Mouse (Mus musculus) embryonic facial prominence, embryonic 10.5 days (tissue): Measurements from ENCODE around the gene Zp3. TPM values are rescaled to one million over a fixed set of nuclear protein-coding genes. Genes with fewer than 3 reads are reported as not detected.

ENCODE experiments used
- DNase-seq: peaks from one replicate; pipeline ENCODE4 v3.0.0-alpha.2; 2017; ENCODE audit warnings: low spot score
- H3K27ac ChIP-seq: fragments of 300-500 bp; sonication (generic); replicated peaks from 2 replicates; pipeline ENCODE4 v1.5.1; 2016; ENCODE audit warnings: mild to moderate bottlenecking
- H3K27me3 ChIP-seq: fragments of 300-500 bp; sonication (generic); replicated peaks from 2 replicates; pipeline ENCODE4 v1.6.1; 2016; ENCODE audit warnings: low read depth, mild to moderate bottlenecking; ENCODE audit not compliant: poor library complexity, severe bottlenecking
- H3K36me3 ChIP-seq: fragments of 300-500 bp; sonication (generic); replicated peaks from 2 replicates; pipeline ENCODE4 v1.6.1; 2016; ENCODE audit warnings: mild to moderate bottlenecking, moderate library complexity
- H3K4me1 ChIP-seq: fragments of 300-500 bp; sonication (generic); 2 replicates; pipeline ENCODE4 v1.6.1; 2016
- H3K4me3 ChIP-seq: fragments of 300-500 bp; sonication (generic); 2 replicates; pipeline ENCODE4 v1.5.1; 2016; ENCODE audit warnings: mild to moderate bottlenecking, moderate library complexity
- H3K9me3 ChIP-seq: fragments of 300-500 bp; sonication (generic); 2 replicates; pipeline ENCODE4 v1.6.1; 2016; ENCODE audit warnings: mild to moderate bottlenecking
- WGBS: fragments of 180-500 bp; shearing (Covaris S2); methylation state at CpG from one replicate; pipeline ENCODE4 v1.1.7; 2016; 5-methylcytosine and 5-hydroxymethylcytosine counted together
- polyA plus RNA-seq: library from polyadenylated mRNA; unstranded; fragments of >200 nt; fragmentation: Nextera tagmentation; extraction: Ambion mirVana; gene quantifications from 2 replicates; pipeline ENCODE4 v1.2.1, GENCODE M21; 2016

Gene Zp3
- polyA plus RNA-seq, 1 experiment from 2014 or later: not detected

DNA sequence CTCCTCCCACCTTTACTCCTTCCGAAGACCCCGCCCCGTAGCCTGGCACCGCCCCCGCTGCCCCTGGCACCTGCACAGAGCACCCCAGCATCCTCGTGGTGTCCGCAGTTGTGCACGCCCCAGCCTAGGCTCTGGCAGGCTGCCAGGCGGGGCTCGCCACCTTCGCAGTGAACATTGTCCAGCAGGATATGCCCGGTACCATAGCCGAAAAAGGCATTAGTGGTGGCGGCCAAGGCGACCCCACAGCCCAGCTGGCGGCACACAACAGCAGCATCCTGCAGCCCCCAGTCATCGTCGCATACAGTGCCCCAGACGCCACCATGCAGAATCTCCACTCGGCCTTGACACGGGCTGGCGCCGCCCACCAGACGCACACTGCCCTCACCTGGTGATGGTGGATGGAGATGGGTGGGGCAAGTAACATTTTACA lies 14.4 kb upstream of the Zp3 start:
- no peaks in the 10 kb centered on the region for H3K9me3 ChIP-seq
- WGBS: 10% methylated on average over 24 of the region's 24 CpGs
- H3K27me3 ChIP-seq: peaks cover 22% of the 10 kb centered on the region
- DNase-seq: peak; percentile 29
- no peaks in the 10 kb centered on the region for H3K36me3 ChIP-seq
- H3K27ac ChIP-seq: no peak overlapping the region
- H3K4me3 ChIP-seq: peak overlapping the region; percentile 41
- H3K4me1 ChIP-seq: peaks cover 30% of the 10 kb centered on the region

GRCm38 (mm10) chr5:135966866-135967265 lies 13.0 kb upstream of the Zp3 start:
- WGBS: 65% methylated on average over 9 of the region's 9 CpGs
- Histone ChIP-seq H3K9me3 (no peaks in the 10 kb centered on the region), H3K4me1 (peaks cover 19% of the 10 kb centered on the region), H3K4me3 (no peak overlapping the region), H3K27me3 (peaks cover 22% of the 10 kb centered on the region), H3K36me3 (no peaks in the 10 kb centered on the region), H3K27ac (no peak overlapping the region)
- no peak for DNase-seq

DNA sequence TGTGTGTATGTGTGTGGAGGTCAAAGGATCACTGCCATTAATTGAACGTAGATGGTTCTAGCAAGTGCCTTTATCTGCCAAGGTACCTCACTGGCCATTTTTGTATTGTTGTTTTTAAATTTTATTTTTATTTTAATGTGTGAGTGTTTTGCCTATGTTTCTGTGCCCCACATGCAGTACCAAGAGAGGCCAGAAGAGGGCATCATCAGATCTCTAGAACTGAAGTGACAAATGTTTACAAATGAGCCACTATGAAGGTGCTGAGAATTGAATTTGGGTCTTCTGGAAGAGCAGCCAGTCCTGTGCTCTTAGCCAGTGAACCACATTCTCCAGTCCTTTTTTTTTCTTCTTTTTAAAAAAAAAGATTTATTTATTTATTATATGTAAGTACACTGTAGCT lies 11.1 kb upstream of the Zp3 start:
- H3K4me1 ChIP-seq: peaks cover 7% of the 10 kb centered on the region
- H3K36me3 ChIP-seq: no peaks in the 10 kb centered on the region
- peak; percentile 55 for DNase-seq
- H3K9me3 ChIP-seq: no peaks in the 10 kb centered on the region
- no peak overlapping the region for H3K4me3 ChIP-seq
- peaks cover 22% of the 10 kb centered on the region for H3K27me3 ChIP-seq
- WGBS: 66% methylated on average over 1 of the region's 1 CpGs
- H3K27ac ChIP-seq: no peak overlapping the region

GRCm38 (mm10) chr5:135970247-135970646 lies 9.7 kb upstream of the Zp3 start:
- H3K4me1 ChIP-seq: peaks cover 13% of the 10 kb centered on the region
- H3K27ac ChIP-seq: no peak overlapping the region
- no peaks in the 10 kb centered on the region for H3K9me3 ChIP-seq
- no peaks in the 10 kb centered on the region for H3K36me3 ChIP-seq
- peaks cover 9% of the 10 kb centered on the region for H3K27me3 ChIP-seq
- DNase-seq: no peak
- H3K4me3 ChIP-seq: no peak overlapping the region
- 86% methylated on average over 6 of the region's 6 CpGs for WGBS

- H3K27ac ChIP-seq: no peak overlapping the region
- DNase-seq: no peak
- peaks cover 7% of the 10 kb centered on the region for H3K4me1 ChIP-seq
- H3K36me3 ChIP-seq: no peaks in the 10 kb centered on the region
- H3K4me3 ChIP-seq: no peak overlapping the region
- WGBS: 89% methylated on average over 7 of the region's 7 CpGs
- H3K9me3 ChIP-seq: no peaks in the 10 kb centered on the region
- no peaks in the 10 kb centered on the region for H3K27me3 ChIP-seq
Measured at GRCm38 (mm10) chr5:135971876-135972275, 8.0 kb upstream of the Zp3 start.

- 15% methylated on average over 9 of the region's 9 CpGs for WGBS
- Histone ChIP-seq H3K9me3 (no peaks in the 10 kb centered on the region), H3K27me3 (no peaks in the 10 kb centered on the region), H3K4me1 (peaks cover 7% of the 10 kb centered on the region), H3K27ac (peak within 1 kb of the TSS; percentile 68), H3K36me3 (no peaks in the 10 kb centered on the region), H3K4me3 (peak within 1 kb of the TSS; percentile 48)
- peak; percentile 23 for DNase-seq
Measured at GRCm38 (mm10) chr5:135974365-135974764, 5.5 kb upstream of the Zp3 start, which contains the start of gene Ssc4d. TSS of gene Ssc4d (minus strand) at chr5:135974531.

GRCm38 (mm10) chr5:135975893-135976668 lies 3.8 kb upstream of the Zp3 start:
- no peaks in the 10 kb centered on the region for H3K36me3 ChIP-seq
- H3K4me1 ChIP-seq: peaks cover 7% of the 10 kb centered on the region
- DNase-seq: no peak
- no peak overlapping the region for H3K4me3 ChIP-seq
- no peaks in the 10 kb centered on the region for H3K27me3 ChIP-seq
- no peaks in the 10 kb centered on the region for H3K9me3 ChIP-seq
- H3K27ac ChIP-seq: no peak overlapping the region
- WGBS: 90% methylated on average over 8 of the region's 8 CpGs

- H3K9me3 ChIP-seq: no peaks in the 10 kb centered on the region
- 79% methylated on average over 5 of the region's 5 CpGs for WGBS
- H3K4me3 ChIP-seq: no peak overlapping the region
Measured at GRCm38 (mm10) chr5:135979381-135979780, 518 bp upstream of the Zp3 start.

GRCm38 (mm10) chr5:135982398-135982797 lies 2.5 kb downstream of the Zp3 start:
- WGBS: 38% methylated on average over 6 of the region's 6 CpGs
- H3K4me3 ChIP-seq: no peak overlapping the region

More at GRCm38 (mm10) chr5:135979381-135979780, 518 bp upstream of the Zp3 start:
- no peaks in the 10 kb centered on the region for H3K36me3 ChIP-seq
- H3K4me1 ChIP-seq: peaks cover 3% of the 10 kb centered on the region
- no peaks in the 10 kb centered on the region for H3K27me3 ChIP-seq
- no peak for DNase-seq
- H3K27ac ChIP-seq: no peak overlapping the region

GRCm38 (mm10) chr5:135984546-135985044 lies 4.7 kb downstream of the Zp3 start:
- 63% methylated on average over 6 of the region's 6 CpGs for WGBS
- H3K4me1 ChIP-seq: no peaks in the 10 kb centered on the region
- H3K36me3 ChIP-seq: no peaks in the 10 kb centered on the region
- no peak overlapping the region for H3K4me3 ChIP-seq
- H3K9me3 ChIP-seq: no peaks in the 10 kb centered on the region
- H3K27me3 ChIP-seq: no peaks in the 10 kb centered on the region
- DNase-seq: no peak
- H3K27ac ChIP-seq: no peak overlapping the region

More at GRCm38 (mm10) chr5:135982398-135982797, 2.5 kb downstream of the Zp3 start:
- no peak overlapping the region for H3K27ac ChIP-seq
- peak; percentile 73 for DNase-seq
- H3K36me3 ChIP-seq: no peaks in the 10 kb centered on the region
- H3K4me1 ChIP-seq: no peaks in the 10 kb centered on the region
- no peaks in the 10 kb centered on the region for H3K27me3 ChIP-seq
- no peaks in the 10 kb centered on the region for H3K9me3 ChIP-seq

DNA sequence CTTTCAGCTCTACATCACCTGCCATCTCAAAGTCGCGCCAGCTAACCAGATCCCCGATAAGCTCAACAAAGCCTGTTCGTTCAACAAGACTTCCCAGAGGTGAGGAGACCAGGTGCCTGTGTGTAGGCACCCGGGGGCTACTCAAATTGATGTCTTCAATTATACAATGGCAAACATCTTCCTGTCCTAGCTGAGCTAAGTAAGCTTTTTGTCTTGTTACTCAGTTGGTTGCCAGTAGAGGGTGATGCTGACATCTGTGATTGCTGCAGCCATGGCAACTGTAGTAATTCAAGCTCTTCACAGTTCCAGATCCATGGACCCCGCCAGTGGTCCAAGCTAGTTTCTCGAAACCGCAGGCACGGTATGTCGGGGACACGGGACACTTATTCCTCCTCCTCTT lies 7.3 kb downstream of the Zp3 start:
- Histone ChIP-seq H3K27ac (no peak overlapping the region), H3K27me3 (no peaks in the 10 kb centered on the region), H3K4me3 (no peak overlapping the region), H3K4me1 (no peaks in the 10 kb centered on the region), H3K9me3 (no peaks in the 10 kb centered on the region), H3K36me3 (no peaks in the 10 kb centered on the region)
- DNase-seq: peak; percentile 46
- 70% methylated on average over 11 of the region's 11 CpGs for WGBS

DNA sequence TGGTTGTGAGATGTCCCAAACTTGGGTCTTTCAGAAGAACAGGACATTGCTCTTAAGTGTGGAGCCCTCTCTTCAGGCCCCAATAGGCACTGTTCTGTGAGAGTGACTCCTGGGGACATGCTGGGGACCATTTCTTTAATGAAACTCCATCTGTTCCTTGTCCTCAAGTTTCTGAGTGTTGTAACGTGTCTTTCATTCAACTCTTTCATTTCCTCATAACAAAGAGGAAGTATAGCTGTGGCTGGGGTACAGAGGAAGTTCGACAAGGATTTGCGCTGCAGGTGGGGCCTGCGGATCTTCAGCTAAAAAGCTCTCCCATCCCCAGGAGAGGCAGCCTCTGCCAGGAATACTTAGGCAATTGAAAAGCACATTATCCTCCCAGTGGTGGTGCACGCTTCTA lies 10.7 kb downstream of the Zp3 start:
- DNase-seq: no peak
- no peaks in the 10 kb centered on the region for H3K36me3 ChIP-seq
- 73% methylated on average over 5 of the region's 5 CpGs for WGBS
- H3K4me3 ChIP-seq: no peak overlapping the region
- no peaks in the 10 kb centered on the region for H3K9me3 ChIP-seq
- H3K27ac ChIP-seq: no peak overlapping the region
- H3K4me1 ChIP-seq: peaks cover 6% of the 10 kb centered on the region
- no peaks in the 10 kb centered on the region for H3K27me3 ChIP-seq

GRCm38 (mm10) chr5:135993381-135993965 lies 13.6 kb downstream of the Zp3 start:
- 66% methylated on average over 5 of the region's 5 CpGs for WGBS
- H3K27me3 ChIP-seq: no peaks in the 10 kb centered on the region
- H3K4me1 ChIP-seq: peaks cover 11% of the 10 kb centered on the region
- H3K4me3 ChIP-seq: no peak overlapping the region
- H3K27ac ChIP-seq: no peak overlapping the region
- no peaks in the 10 kb centered on the region for H3K9me3 ChIP-seq
- H3K36me3 ChIP-seq: peaks cover 23% of the 10 kb centered on the region
- no peak for DNase-seq
